Comparison of ENCODE assay signal across 8 mouse cellular contexts in the genomic region with DNA sequence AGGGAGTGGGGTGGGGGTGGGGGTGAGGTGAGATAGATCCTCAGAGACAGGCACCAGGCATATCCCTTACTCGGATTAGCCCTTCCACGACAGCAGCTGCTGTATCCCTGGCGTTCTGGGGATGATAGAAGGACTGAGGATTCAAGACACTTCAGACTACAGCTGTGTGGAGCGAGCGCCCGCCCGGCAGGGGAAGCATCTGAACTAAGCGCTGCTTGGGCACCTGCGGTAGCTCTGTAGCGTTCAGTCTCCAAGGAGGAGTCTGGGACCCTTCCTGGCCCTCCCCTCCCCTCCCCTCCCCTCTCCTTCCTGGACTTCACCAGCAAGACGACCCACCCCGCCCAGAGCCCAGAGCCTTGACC. TPM values are rescaled to one million over a fixed set of nuclear protein-coding genes. Genes with fewer than 3 reads are reported as not detected.
A peak's percentile ranks its signal among the peaks of the same experiment; 100 is the strongest.
DNase-seq lines count a peak whose midpoint lies in the region; ATAC-seq and TF ChIP-seq lines count a peak whose summit lies in the region.

No protein-coding gene starts in this region.

- TF ChIP-seq CTCF in kidney, postnatal 0 days (IDR thresholded peaks at IDR 0.05; ENCODE audit: low read depth): no peak
- TF ChIP-seq CTCF in brain, embryonic 14.5 days (IDR thresholded peaks at IDR 0.05; ENCODE audit: borderline replicate concordance, extremely low read depth, insufficient read depth, insufficient read length): no peak

- no peaks in the 10 kb centered on the region for H3K27me3 ChIP-seq in kidney, postnatal 0 days (ENCODE audit: insufficient read depth, low read length)
- peaks cover 37% of the 10 kb centered on the region for H3K27me3 ChIP-seq in hindbrain, embryonic 13.5 days
- 0 out of 2 replicates have a peak, but pooled peaks cover 5% of the 10 kb centered on the region for H3K27me3 ChIP-seq in midbrain, embryonic 15.5 days (replicated peaks)

- peak overlapping the region; percentile 98 for H3K4me2 ChIP-seq in kidney, postnatal 0 days (ENCODE audit: low read length)
- peak overlapping the region; percentile 98 for H3K4me2 ChIP-seq in hindbrain, embryonic 13.5 days
- peak overlapping the region; percentile 99 for H3K4me2 ChIP-seq in midbrain, embryonic 15.5 days

- no peak overlapping the region for H3K27ac ChIP-seq in kidney, postnatal 0 days
- H3K27ac ChIP-seq in hindbrain, embryonic 13.5 days: no peak overlapping the region
- H3K27ac ChIP-seq in midbrain, embryonic 15.5 days: no peak overlapping the region

- H3K9me3 ChIP-seq in kidney, postnatal 0 days (replicated peaks; ENCODE audit: low read length): no peaks in the 10 kb centered on the region
- no peaks in the 10 kb centered on the region for H3K9me3 ChIP-seq in hindbrain, embryonic 13.5 days
- no peaks in the 10 kb centered on the region for H3K9me3 ChIP-seq in midbrain, embryonic 15.5 days

- no peak for ATAC-seq in kidney, postnatal 0 days (replicated peaks; ENCODE audit: low FRiP score, low read depth)
- ATAC-seq in hindbrain, embryonic 13.5 days (ENCODE audit: low FRiP score): peak; percentile 46
- peak; percentile 79 for ATAC-seq in midbrain, embryonic 15.5 days (replicated peaks)

- WGBS in kidney, postnatal 0 days: 0% methylated on average over 10 of the region's 12 CpGs
- WGBS in hindbrain, embryonic 13.5 days: 0% methylated on average over 12 of the region's 12 CpGs
- WGBS in midbrain, embryonic 15.5 days: 1% methylated on average over 12 of the region's 12 CpGs

- peak overlapping the region; percentile 44 for H3K4me3 ChIP-seq in kidney, postnatal 0 days (replicated peaks; ENCODE audit: low read depth, low read length)
- peak overlapping the region; percentile 51 for H3K4me3 ChIP-seq in hindbrain, embryonic 13.5 days
- H3K4me3 ChIP-seq in midbrain, embryonic 15.5 days: peak overlapping the region; percentile 47

- no peaks in the 10 kb centered on the region for H3K36me3 ChIP-seq in kidney, postnatal 0 days (ENCODE audit: insufficient read depth, low read length)
- no peaks in the 10 kb centered on the region for H3K36me3 ChIP-seq in hindbrain, embryonic 13.5 days
- no peaks in the 10 kb centered on the region for H3K36me3 ChIP-seq in midbrain, embryonic 15.5 days (replicated peaks)

- TF ChIP-seq POLR2A in brain, embryonic 14.5 days (IDR thresholded peaks at IDR 0.05; ENCODE audit: borderline replicate concordance, extremely low read depth, insufficient read depth, insufficient read length, poor library complexity, severe bottlenecking): no peak

- H3K9ac ChIP-seq in kidney, postnatal 0 days (ENCODE audit: low read depth, low read length): peak overlapping the region; percentile 41; the same call in 1 of the 2 replicates
- peak overlapping the region; percentile 72 for H3K9ac ChIP-seq in hindbrain, embryonic 13.5 days
- H3K9ac ChIP-seq in midbrain, embryonic 15.5 days: peak overlapping the region; percentile 62

- DNase-seq in kidney, postnatal 0 days (ENCODE audit: low spot score): peak; percentile 27
- no peak for DNase-seq in kidney, adult 8-10 months
- peak; percentile 60 for DNase-seq in brain, embryonic 14.5 days (ENCODE audit: low read depth)
- no peak for DNase-seq in yolk sac, embryonic 10.5 days (ENCODE audit: low spot score)
- DNase-seq in spleen, postnatal 4 days (ENCODE audit: low spot score in 2 of 2): no peak
- no peak for DNase-seq in adrenal gland, postnatal 10 days

- no peaks in the 10 kb centered on the region for H3K4me1 ChIP-seq in kidney, postnatal 0 days (replicated peaks; ENCODE audit: insufficient read depth, low read length)
- peaks cover 37% of the 10 kb centered on the region for H3K4me1 ChIP-seq in hindbrain, embryonic 13.5 days (replicated peaks)
- peaks cover 23% of the 10 kb centered on the region for H3K4me1 ChIP-seq in midbrain, embryonic 15.5 days

RNA-seq across cellular contexts. Expression of gene Rasgef1a, which starts 54.6 kb away (rescaled TPM):
- 1.4 TPM in 2 replicates for polyA plus RNA-seq in kidney, postnatal 0 days (2015; fragmentation: Nextera tagmentation; extraction: Ambion mirVana)
- polyA plus RNA-seq in brain, embryonic 14.5 days (2012; rRNA removed): 5.5 and 5.8 TPM in 2 replicates
- 0.90 and 1.1 TPM in 2 replicates for polyA plus RNA-seq in hindbrain, embryonic 13.5 days (2015; fragmentation: Nextera tagmentation; extraction: Ambion mirVana)
- polyA plus RNA-seq in midbrain, embryonic 15.5 days (2015; fragmentation: Nextera tagmentation; extraction: Ambion mirVana): 5.8 and 6.6 TPM in 2 replicates
- under 1 TPM; 0.21 to 0.36 TPM for total RNA-seq in adrenal gland, postnatal 10 days (2021)

Comparison
In these comparisons a context has a peak if more than half of its experiments do, and no peak if none do; other contexts are left out.
1. DNase-seq: peak in kidney, postnatal 0 days (single experiment) and brain, embryonic 14.5 days (single experiment); none in kidney, adult 8-10 months (0 of 2), yolk sac, embryonic 10.5 days (single experiment), spleen, postnatal 4 days (0 of 2) and adrenal gland, postnatal 10 days (single experiment).
2. Peak in every context shown above with its lines, with median percentiles within 50 percentile points of each other: H3K4me2 ChIP-seq, H3K4me3 ChIP-seq and H3K9ac ChIP-seq.